Mouse (Mus musculus) forebrain, embryonic 10.5 days (tissue): ENCODE measurements around the gene Olfr1250. TPM values are rescaled to one million over a fixed set of nuclear protein-coding genes. Genes with fewer than 3 reads are reported as not detected.
"Not testable (repeated sequence)": the region's sequence is repeated elsewhere in the genome, so short reads cannot be mapped to it uniquely, and the experiment has no call there.

Source experiments
- DNase-seq: peaks from one replicate; pipeline ENCODE4 v3.0.0-alpha.2; 2017; ENCODE audit warnings: low spot score; ENCODE audit errors: extremely low spot score
- H3K27ac ChIP-seq: fragments of 300-500 bp; sonication (generic); 2 replicates; pipeline ENCODE4 v1.5.1; 2016; ENCODE audit warnings: mild to moderate bottlenecking
- H3K27me3 ChIP-seq: fragments of 300-500 bp; sonication (generic); 2 replicates; pipeline ENCODE4 v1.6.1; 2016; ENCODE audit warnings: mild to moderate bottlenecking; ENCODE audit not compliant: poor library complexity, severe bottlenecking
- H3K36me3 ChIP-seq: fragments of 300-500 bp; sonication (generic); replicated peaks from 2 replicates; pipeline ENCODE4 v1.6.1; 2016; ENCODE audit warnings: mild to moderate bottlenecking, moderate library complexity
- H3K4me1 ChIP-seq: fragments of 300-500 bp; sonication (generic); 2 replicates; pipeline ENCODE4 v1.6.1; 2016
- H3K4me3 ChIP-seq: fragments of 300-500 bp; sonication (generic); 2 replicates; pipeline ENCODE4 v1.5.1; 2016; ENCODE audit warnings: mild to moderate bottlenecking, moderate library complexity
- H3K9me3 ChIP-seq: fragments of 300-500 bp; sonication (generic); 2 replicates; pipeline ENCODE4 v1.6.1; 2016; ENCODE audit warnings: mild to moderate bottlenecking, moderate library complexity
- WGBS: fragments of 180-500 bp; shearing (Covaris S2); methylation state at CpG from one replicate; pipeline ENCODE4 v1.1.7; 2016; 5-methylcytosine and 5-hydroxymethylcytosine counted together
- polyA plus RNA-seq: library from polyadenylated mRNA; unstranded; fragments of >200 nt; fragmentation: Nextera tagmentation; extraction: Ambion mirVana; gene quantifications from 2 replicates; pipeline ENCODE4 v1.2.1, GENCODE M21; 2016

The Olfr1250 gene
- polyA plus RNA-seq, result not detected in 2 replicates

GRCm38 (mm10) chr2:89661367-89661766, at the start of gene Olfr1250:
Olfr1250 (minus strand) TSS chr2:89661467.
- Histone ChIP-seq H3K4me1 (no peaks in the 10 kb centered on the region), H3K9me3 (no peaks in the 10 kb centered on the region), H3K36me3 (no peaks in the 10 kb centered on the region), H3K4me3 (no peak within 1 kb of the TSS), H3K27me3 (no peaks in the 10 kb centered on the region), H3K27ac (no peak within 1 kb of the TSS)
- DNase-seq, result no peak

GRCm38 (mm10) chr2:89691980-89692379, 30.7 kb upstream of the Olfr1250 start:
- H3K36me3 ChIP-seq, result no peaks in the 10 kb centered on the region
- H3K27ac ChIP-seq, result no peak overlapping the region
- H3K27me3 ChIP-seq, result no peaks in the 10 kb centered on the region
- no peaks in the 10 kb centered on the region for H3K4me1 ChIP-seq
- no peaks in the 10 kb centered on the region for H3K9me3 ChIP-seq
- no peak for DNase-seq
- H3K4me3 ChIP-seq, result no peak overlapping the region
- WGBS, result 86% methylated on average over 6 of the region's 6 CpGs

GRCm38 (mm10) chr2:89671836-89672235, 10.6 kb upstream of the Olfr1250 start, which contains the start of gene Olfr1251:
Olfr1251 (minus strand) TSS chr2:89671936.
- no peak for DNase-seq
- no peak within 1 kb of the TSS for H3K4me3 ChIP-seq
- no peaks in the 10 kb centered on the region for H3K36me3 ChIP-seq
- H3K27me3 ChIP-seq, result no peaks in the 10 kb centered on the region
- no peaks in the 10 kb centered on the region for H3K9me3 ChIP-seq
- H3K4me1 ChIP-seq, result no peaks in the 10 kb centered on the region
- H3K27ac ChIP-seq, result no peak within 1 kb of the TSS

- DNase-seq, result no peak
- no peaks in the 10 kb centered on the region for H3K27me3 ChIP-seq
- H3K36me3 ChIP-seq, result no peaks in the 10 kb centered on the region
- 88% methylated on average over 2 of the region's 2 CpGs for WGBS
- no peaks in the 10 kb centered on the region for H3K9me3 ChIP-seq
- H3K4me3 ChIP-seq, result no peak within 1 kb of the TSS
- H3K4me1 ChIP-seq, result no peaks in the 10 kb centered on the region
- H3K27ac ChIP-seq, result no peak within 1 kb of the TSS
These were observed 26.4 kb downstream of the Olfr1250 start, which contains the start of gene Olfr1249 for GRCm38 (mm10) chr2:89634883-89635282. Olfr1249 (minus strand) TSS chr2:89634983.

GRCm38 (mm10) chr2:89618145-89618544, 43.1 kb downstream of the Olfr1250 start, which contains the start of gene Olfr1248:
Olfr1248 (minus strand) TSS chr2:89618245.
- not testable (repeated sequence) for H3K27me3 ChIP-seq, H3K4me1 ChIP-seq, H3K36me3 ChIP-seq, DNase-seq, H3K9me3 ChIP-seq, H3K27ac ChIP-seq, H3K4me3 ChIP-seq
- 100% methylated on average over 1 of the region's 1 CpGs for WGBS

- 91% methylated on average over 2 of the region's 2 CpGs for WGBS
- Histone ChIP-seq H3K27ac (no peak within 1 kb of the TSS), H3K27me3 (no peaks in the 10 kb centered on the region), H3K36me3 (no peaks in the 10 kb centered on the region), H3K4me1 (no peaks in the 10 kb centered on the region), H3K4me3 (no peak within 1 kb of the TSS), H3K9me3 (no peaks in the 10 kb centered on the region)
- DNase-seq, result no peak
These were observed 47.2 kb downstream of the Olfr1250 start, which contains the start of gene Olfr1247 for GRCm38 (mm10) chr2:89614030-89614429. Olfr1247 (minus strand) TSS chr2:89614130.

Other genes with a start within 250 kb of the Olfr1250 start
- gene Olfr1239, start 241.1 kb downstream of the Olfr1250 start, polyA plus RNA-seq, result not detected in 2 replicates
- gene Olfr1240, start 218.5 kb downstream of the Olfr1250 start, polyA plus RNA-seq, result not detected in 2 replicates
- gene Olfr1241, start 174.3 kb downstream of the Olfr1250 start, polyA plus RNA-seq, result not detected in 2 replicates
- not detected in 2 replicates for gene Olfr1242, start 163.1 kb downstream of the Olfr1250 start, polyA plus RNA-seq
- gene Olfr1243, start 130.0 kb downstream of the Olfr1250 start, polyA plus RNA-seq, result not detected in 2 replicates
- not detected in 2 replicates for gene Olfr1245, start 83.0 kb downstream of the Olfr1250 start, polyA plus RNA-seq
- not detected in 2 replicates for gene Olfr1246, start 68.3 kb downstream of the Olfr1250 start, polyA plus RNA-seq
- gene Olfr1247, start 47.3 kb downstream of the Olfr1250 start, polyA plus RNA-seq, result not detected in 2 replicates
- gene Olfr1248, start 43.2 kb downstream of the Olfr1250 start, polyA plus RNA-seq, result not detected in 2 replicates
- gene Olfr1249, start 26.5 kb downstream of the Olfr1250 start, polyA plus RNA-seq, result not detected in 2 replicates
- not detected in 2 replicates for gene Olfr1251, start 10.5 kb upstream of the Olfr1250 start, polyA plus RNA-seq
- not detected in 2 replicates for gene Olfr1252, start 63.5 kb upstream of the Olfr1250 start, polyA plus RNA-seq
- gene Olfr1253, start 95.6 kb upstream of the Olfr1250 start, polyA plus RNA-seq, result not detected in 2 replicates
- gene Olfr1254, start 132.2 kb upstream of the Olfr1250 start, polyA plus RNA-seq, result not detected in 2 replicates
- not detected in 2 replicates for gene Olfr1255, start 150.6 kb upstream of the Olfr1250 start, polyA plus RNA-seq
- not detected in 2 replicates for gene Olfr1256, start 180.1 kb upstream of the Olfr1250 start, polyA plus RNA-seq
- not detected in 2 replicates for gene Olfr48, start 186.7 kb upstream of the Olfr1250 start, polyA plus RNA-seq
- not detected in 2 replicates for gene Olfr1257, start 217.0 kb upstream of the Olfr1250 start, polyA plus RNA-seq